In genomic region chr3:133694057-133694456, GRCm38 (mm10) we compare ENCODE assay signal across 14 mouse cellular contexts.
DNase-seq lines count a peak whose midpoint lies in the region; ATAC-seq and TF ChIP-seq lines count a peak whose summit lies in the region.
"Had no signal": no experiment of that assay in that cellular context is flagged by ENCODE, and none has a peak within 500 bp of the region (broad histone marks: within the 10 kb centered on the region; RNA-seq: fewer than 3 reads in every experiment).

No protein-coding gene starts in this region.

- H3K27me3 ChIP-seq in hindbrain, postnatal 0 days (ENCODE audit: insufficient read depth, low read length) = no peaks in the 10 kb centered on the region
- no peaks in the 10 kb centered on the region for H3K27me3 ChIP-seq in hindbrain, embryonic 14.5 days (ENCODE audit: control insufficient read depth, insufficient read depth, low read length)
- H3K27me3 ChIP-seq: forebrain, embryonic 12.5 days; midbrain, embryonic 12.5 days; neural tube, embryonic 13.5 days had no signal

- no peak overlapping the region for H3K9ac ChIP-seq in hindbrain, postnatal 0 days (replicated peaks; ENCODE audit: low read length)
- no peak overlapping the region for H3K9ac ChIP-seq in hindbrain, embryonic 14.5 days
- H3K9ac ChIP-seq: forebrain, embryonic 12.5 days; midbrain, embryonic 12.5 days; neural tube, embryonic 13.5 days had no signal

- no peak overlapping the region for H3K4me3 ChIP-seq in hindbrain, postnatal 0 days (ENCODE audit: low read length)
- H3K4me3 ChIP-seq in hindbrain, embryonic 14.5 days (replicated peaks; ENCODE audit: low read length) = no peak overlapping the region
- H3K4me3 ChIP-seq: forebrain, embryonic 12.5 days; midbrain, embryonic 12.5 days; neural tube, embryonic 13.5 days had no signal

- WGBS in hindbrain, postnatal 0 days = 32% methylated on average over 4 of the region's 4 CpGs
- 50% methylated on average over 4 of the region's 4 CpGs for WGBS in hindbrain, embryonic 14.5 days

- H3K36me3 ChIP-seq in hindbrain, postnatal 0 days (ENCODE audit: insufficient read depth, low read length) = no peaks in the 10 kb centered on the region
- H3K36me3 ChIP-seq in hindbrain, embryonic 14.5 days (replicated peaks; ENCODE audit: control insufficient read depth, insufficient read depth) = no peaks in the 10 kb centered on the region
- H3K36me3 ChIP-seq: forebrain, embryonic 12.5 days; midbrain, embryonic 12.5 days; neural tube, embryonic 13.5 days had no signal

- H3K4me2 ChIP-seq in hindbrain, postnatal 0 days (ENCODE audit: low read depth, low read length) = no peak overlapping the region
- no peak overlapping the region for H3K4me2 ChIP-seq in hindbrain, embryonic 14.5 days (replicated peaks)
- H3K4me2 ChIP-seq: forebrain, embryonic 12.5 days; midbrain, embryonic 12.5 days; neural tube, embryonic 13.5 days had no signal

- no peak for ATAC-seq in hindbrain, postnatal 0 days
- no peak for ATAC-seq in hindbrain, embryonic 14.5 days (ENCODE audit: low FRiP score)

- no peaks in the 10 kb centered on the region for H3K4me1 ChIP-seq in hindbrain, postnatal 0 days (ENCODE audit: insufficient read depth, low read length)
- no peaks in the 10 kb centered on the region for H3K4me1 ChIP-seq in hindbrain, embryonic 14.5 days (replicated peaks; ENCODE audit: control insufficient read depth, insufficient read depth, low read length)
- H3K4me1 ChIP-seq: forebrain, embryonic 12.5 days; midbrain, embryonic 12.5 days; neural tube, embryonic 13.5 days had no signal

- peak; percentile 11 for DNase-seq in adrenal gland, adult 2 months
- no peak for DNase-seq in adrenal gland, postnatal 25 days
- DNase-seq in hindbrain, postnatal 0 days (ENCODE audit: low spot score) = peak; percentile 31
- DNase-seq in hindbrain, embryonic 14.5 days (ENCODE audit: low spot score) = no peak
- peak; percentile 53 to 66 for DNase-seq in frontal cortex, postnatal 36 days (ENCODE audit: low spot score in 2 of 2)
- DNase-seq in right cerebral cortex, postnatal 10 days (ENCODE audit: low spot score in 2 of 2) = peak; percentile 55 to 58
- no peak for DNase-seq in urinary bladder, postnatal 10 days (ENCODE audit: low spot score)
- no peak for DNase-seq in kidney, adult 9 months
- DNase-seq: heart, postnatal 14 days; kidney, postnatal 36 days had no signal

- TF ChIP-seq CTCF in hindbrain, postnatal 0 days (IDR thresholded peaks at IDR 0.05; ENCODE audit: low read depth) = no peak

- no peaks in the 10 kb centered on the region for H3K9me3 ChIP-seq in hindbrain, postnatal 0 days (ENCODE audit: low read length)
- H3K9me3 ChIP-seq in hindbrain, embryonic 14.5 days (ENCODE audit: control insufficient read depth, low read length) = no peaks in the 10 kb centered on the region
- H3K9me3 ChIP-seq: forebrain, embryonic 12.5 days; midbrain, embryonic 12.5 days; neural tube, embryonic 13.5 days had no signal

- no peak overlapping the region for H3K27ac ChIP-seq in hindbrain, postnatal 0 days
- no peak overlapping the region for H3K27ac ChIP-seq in hindbrain, embryonic 14.5 days
- H3K27ac ChIP-seq: forebrain, embryonic 12.5 days; midbrain, embryonic 12.5 days; neural tube, embryonic 13.5 days; stomach, postnatal 0 days had no signal

Comparison
In these comparisons a context has a peak if more than half of its experiments do, and no peak if none do; other contexts are left out.
1. DNase-seq: peak in adrenal gland, adult 2 months (single experiment), hindbrain, postnatal 0 days (single experiment), frontal cortex, postnatal 36 days (2 of 2) and right cerebral cortex, postnatal 10 days (2 of 2); none in adrenal gland, postnatal 25 days (single experiment), hindbrain, embryonic 14.5 days (single experiment), urinary bladder, postnatal 10 days (single experiment) and kidney, adult 9 months (single experiment).